Mouse (Mus musculus): ENCODE data around the gene Inpp4a. TPM values are rescaled to one million over a fixed set of nuclear protein-coding genes. Genes with fewer than 3 reads are reported as not detected.

Gene Inpp4a
- polyA plus RNA-seq, 1 experiment, result 2.4 TPM

DNA sequence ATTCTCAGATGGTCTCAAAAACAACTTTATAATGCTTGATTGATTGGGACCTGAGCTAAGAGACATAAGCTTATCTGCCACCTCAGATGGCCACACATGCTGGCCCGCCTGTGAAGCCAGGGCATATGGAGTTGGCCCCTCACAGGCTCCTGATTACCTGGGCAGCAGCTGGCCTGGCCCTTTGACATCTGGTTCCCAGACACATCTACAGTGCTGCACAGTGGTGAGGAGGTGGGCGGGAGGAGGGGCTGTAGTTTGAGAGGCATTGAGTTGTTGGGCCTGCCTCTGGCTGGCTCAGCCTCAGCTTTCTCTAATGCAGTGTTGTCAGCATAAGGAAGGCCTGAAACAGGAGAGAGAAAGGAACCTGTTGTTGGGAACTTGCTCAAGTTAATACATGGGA, 77.1 kb downstream of the Inpp4a start:
- H3K4me3 ChIP-seq (ENCODE audit: insufficient read depth, poor library complexity, severe bottlenecking), result no peak overlapping the region
- no peaks in the 10 kb centered on the region for H3K36me3 ChIP-seq (ENCODE audit: control insufficient read depth, insufficient read depth)
- H3K79me2 ChIP-seq (ENCODE audit: control insufficient read depth, insufficient read depth), result no peaks in the 10 kb centered on the region
- TF ChIP-seq MYOD1 (IDR thresholded peaks at IDR 0.05; ENCODE audit: control insufficient read depth, insufficient read length, low read depth) (no peak), USF1 (IDR thresholded peaks at IDR 0.05; ENCODE audit: low read depth) (no peak), CTCF (IDR thresholded peaks at IDR 0.05; ENCODE audit: control insufficient read depth, insufficient read depth, insufficient read length) (no peak), MAX (IDR thresholded peaks at IDR 0.05) (no peak), MYOG (IDR thresholded peaks at IDR 0.05; ENCODE audit: control insufficient read depth, extremely low read depth, insufficient read length) (no peak), FOSL1 (IDR thresholded peaks at IDR 0.05; ENCODE audit: insufficient read depth, low read length, poor library complexity, severe bottlenecking) (no peak), CEBPB (IDR thresholded peaks at IDR 0.05; ENCODE audit: low read depth) (no peak)
- H3K79me3 ChIP-seq (ENCODE audit: low read depth), result no peaks in the 10 kb centered on the region
- H3K27me3 ChIP-seq (ENCODE audit: control insufficient read depth, insufficient read depth, insufficient read length), result no peaks in the 10 kb centered on the region
- H3ac ChIP-seq (ENCODE audit: control insufficient read depth, insufficient read length, low read depth), result no peak overlapping the region

DNA sequence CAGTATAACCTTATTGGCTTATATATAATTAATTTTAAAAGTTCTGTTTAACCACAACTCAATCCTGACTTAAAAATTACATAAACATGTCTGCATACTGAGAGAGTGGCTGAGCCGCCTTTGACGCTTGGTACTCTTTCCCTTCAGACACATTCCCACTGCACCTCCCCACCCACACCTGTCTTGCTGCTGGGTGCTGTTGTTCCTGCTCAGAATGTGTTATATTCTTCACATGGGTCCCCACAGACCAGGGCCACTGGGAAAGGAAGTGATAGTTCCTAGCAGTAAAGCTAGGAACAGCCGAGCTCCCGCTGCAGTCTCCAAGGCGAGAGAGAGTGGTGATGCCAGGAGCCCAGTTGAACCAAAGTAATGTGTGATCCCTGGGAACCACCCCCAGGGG, 78.4 kb downstream of the Inpp4a start:
- H3K36me3 ChIP-seq (ENCODE audit: control insufficient read depth, insufficient read depth), result no peaks in the 10 kb centered on the region
- no peak overlapping the region for H3ac ChIP-seq (ENCODE audit: control insufficient read depth, insufficient read length, low read depth)
- H3K27me3 ChIP-seq (ENCODE audit: control insufficient read depth, insufficient read depth, insufficient read length), result no peaks in the 10 kb centered on the region
- H3K79me2 ChIP-seq (ENCODE audit: control insufficient read depth, insufficient read depth), result no peaks in the 10 kb centered on the region
- TF ChIP-seq CEBPB (IDR thresholded peaks at IDR 0.05; ENCODE audit: low read depth) (no peak), MYOD1 (IDR thresholded peaks at IDR 0.05; ENCODE audit: control insufficient read depth, insufficient read length, low read depth) (no peak)
- no peaks in the 10 kb centered on the region for H3K79me3 ChIP-seq (ENCODE audit: low read depth)
- no peak overlapping the region for H3K4me3 ChIP-seq (ENCODE audit: insufficient read depth, poor library complexity, severe bottlenecking)

DNA sequence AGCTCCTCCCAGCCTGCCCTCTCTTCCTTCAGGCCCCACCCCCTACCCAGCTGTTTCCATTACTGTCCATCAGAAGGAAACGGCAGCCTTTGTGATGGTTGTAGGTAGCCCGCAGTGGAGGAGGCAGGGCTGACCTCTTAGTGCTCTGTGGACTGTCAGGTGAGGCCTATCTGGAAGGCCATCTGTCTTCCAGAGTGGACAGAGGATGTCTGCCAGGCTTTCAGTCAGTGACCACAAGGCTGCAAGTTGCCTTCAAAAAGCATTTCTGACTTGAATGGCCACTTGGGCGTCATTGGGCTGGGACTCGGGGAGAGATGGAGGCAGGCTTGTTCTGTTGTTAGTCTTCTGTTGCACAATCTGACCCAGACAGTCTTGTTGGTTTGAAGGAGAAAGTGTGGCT, 79.9 kb downstream of the Inpp4a start:
- TF ChIP-seq MYOG (IDR thresholded peaks at IDR 0.05; ENCODE audit: control insufficient read depth, extremely low read depth, insufficient read length) (no peak), CTCF (IDR thresholded peaks at IDR 0.05; ENCODE audit: control insufficient read depth, insufficient read depth, insufficient read length) (no peak), FOSL1 (IDR thresholded peaks at IDR 0.05; ENCODE audit: insufficient read depth, low read length, poor library complexity, severe bottlenecking) (no peak), USF1 (IDR thresholded peaks at IDR 0.05; ENCODE audit: low read depth) (no peak), MAX (IDR thresholded peaks at IDR 0.05) (no peak), CEBPB (IDR thresholded peaks at IDR 0.05; ENCODE audit: low read depth) (no peak), MYOD1 (IDR thresholded peaks at IDR 0.05; ENCODE audit: control insufficient read depth, insufficient read length, low read depth) (no peak)
- H3K79me2 ChIP-seq (ENCODE audit: control insufficient read depth, insufficient read depth), result no peaks in the 10 kb centered on the region

DNA sequence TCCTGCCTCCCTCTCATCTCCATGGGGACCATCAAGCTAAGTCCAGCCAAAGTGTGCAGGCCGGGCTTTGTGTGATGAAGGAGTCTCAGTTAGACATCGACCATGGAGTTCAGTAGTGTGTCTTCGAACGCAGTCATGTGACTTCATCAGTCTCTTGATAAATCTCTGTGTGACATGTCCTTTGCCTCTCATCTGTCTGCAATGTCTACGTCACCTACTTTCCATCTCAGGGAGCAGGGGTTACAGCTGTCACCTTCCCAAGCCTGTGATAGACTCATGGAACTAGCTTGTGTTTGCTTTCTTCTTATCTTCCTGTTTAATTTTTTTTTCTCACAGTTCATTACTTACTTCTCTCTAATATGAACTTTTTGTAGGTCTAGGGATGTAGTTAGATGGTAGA, 81.2 kb downstream of the Inpp4a start:
- TF ChIP-seq MAX (IDR thresholded peaks at IDR 0.05) (no peak), CEBPB (IDR thresholded peaks at IDR 0.05; ENCODE audit: low read depth) (no peak), MYOG (IDR thresholded peaks at IDR 0.05; ENCODE audit: control insufficient read depth, extremely low read depth, insufficient read length) (no peak), MYOD1 (IDR thresholded peaks at IDR 0.05; ENCODE audit: control insufficient read depth, insufficient read length, low read depth) (no peak), FOSL1 (IDR thresholded peaks at IDR 0.05; ENCODE audit: insufficient read depth, low read length, poor library complexity, severe bottlenecking) (no peak), CTCF (IDR thresholded peaks at IDR 0.05; ENCODE audit: control insufficient read depth, insufficient read depth, insufficient read length) (no peak)
- no peaks in the 10 kb centered on the region for H3K79me3 ChIP-seq (ENCODE audit: low read depth)
- no peak overlapping the region for H3ac ChIP-seq (ENCODE audit: control insufficient read depth, insufficient read length, low read depth)
- no peaks in the 10 kb centered on the region for H3K27me3 ChIP-seq (ENCODE audit: control insufficient read depth, insufficient read depth, insufficient read length)
- H3K36me3 ChIP-seq (ENCODE audit: control insufficient read depth, insufficient read depth), result no peaks in the 10 kb centered on the region
- no peak overlapping the region for H3K4me3 ChIP-seq (ENCODE audit: insufficient read depth, poor library complexity, severe bottlenecking)
- no peaks in the 10 kb centered on the region for H3K79me2 ChIP-seq (ENCODE audit: control insufficient read depth, insufficient read depth)

More for the DNA sequence above, 79.9 kb downstream of the Inpp4a start:
- Histone ChIP-seq H3K36me3 (ENCODE audit: control insufficient read depth, insufficient read depth) (no peaks in the 10 kb centered on the region), H3ac (ENCODE audit: control insufficient read depth, insufficient read length, low read depth) (no peak overlapping the region), H3K79me3 (ENCODE audit: low read depth) (no peaks in the 10 kb centered on the region), H3K4me3 (ENCODE audit: insufficient read depth, poor library complexity, severe bottlenecking) (no peak overlapping the region), H3K27me3 (ENCODE audit: control insufficient read depth, insufficient read depth, insufficient read length) (no peaks in the 10 kb centered on the region)

DNA sequence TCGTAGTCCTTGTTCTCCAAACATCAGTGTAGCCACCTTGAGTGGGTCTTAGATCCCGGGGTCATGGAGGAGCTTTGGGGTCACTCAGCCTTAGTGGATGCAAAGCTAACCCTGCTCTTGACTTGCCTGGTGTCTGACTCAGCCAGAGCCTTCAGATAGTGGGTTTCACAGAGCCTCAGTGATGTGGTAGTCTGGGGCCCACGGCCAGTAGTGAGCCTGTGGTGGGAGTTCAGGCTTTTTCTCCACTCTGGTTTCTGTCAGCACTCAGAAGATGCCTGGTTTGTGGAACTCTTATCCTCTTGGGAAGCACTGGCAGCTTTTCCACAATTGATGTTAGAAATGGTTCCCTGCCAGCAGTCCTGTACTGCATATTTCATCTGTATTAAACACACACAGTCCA, 84.6 kb downstream of the Inpp4a start:
- H3ac ChIP-seq (ENCODE audit: control insufficient read depth, insufficient read length, low read depth), result no peak overlapping the region
- H3K4me3 ChIP-seq (ENCODE audit: insufficient read depth, poor library complexity, severe bottlenecking), result no peak overlapping the region
- no peaks in the 10 kb centered on the region for H3K27me3 ChIP-seq (ENCODE audit: control insufficient read depth, insufficient read depth, insufficient read length)
- no peak for TF ChIP-seq MYOG (IDR thresholded peaks at IDR 0.05; ENCODE audit: control insufficient read depth, extremely low read depth, insufficient read length)
- no peak for TF ChIP-seq CTCF (IDR thresholded peaks at IDR 0.05; ENCODE audit: control insufficient read depth, insufficient read depth, insufficient read length)
- TF ChIP-seq FOSL1 (IDR thresholded peaks at IDR 0.05; ENCODE audit: insufficient read depth, low read length, poor library complexity, severe bottlenecking), result no peak
- TF ChIP-seq USF1 (IDR thresholded peaks at IDR 0.05; ENCODE audit: low read depth), result no peak
- H3K79me3 ChIP-seq (ENCODE audit: low read depth), result no peaks in the 10 kb centered on the region
- no peaks in the 10 kb centered on the region for H3K79me2 ChIP-seq (ENCODE audit: control insufficient read depth, insufficient read depth)
- no peaks in the 10 kb centered on the region for H3K36me3 ChIP-seq (ENCODE audit: control insufficient read depth, insufficient read depth)

DNA sequence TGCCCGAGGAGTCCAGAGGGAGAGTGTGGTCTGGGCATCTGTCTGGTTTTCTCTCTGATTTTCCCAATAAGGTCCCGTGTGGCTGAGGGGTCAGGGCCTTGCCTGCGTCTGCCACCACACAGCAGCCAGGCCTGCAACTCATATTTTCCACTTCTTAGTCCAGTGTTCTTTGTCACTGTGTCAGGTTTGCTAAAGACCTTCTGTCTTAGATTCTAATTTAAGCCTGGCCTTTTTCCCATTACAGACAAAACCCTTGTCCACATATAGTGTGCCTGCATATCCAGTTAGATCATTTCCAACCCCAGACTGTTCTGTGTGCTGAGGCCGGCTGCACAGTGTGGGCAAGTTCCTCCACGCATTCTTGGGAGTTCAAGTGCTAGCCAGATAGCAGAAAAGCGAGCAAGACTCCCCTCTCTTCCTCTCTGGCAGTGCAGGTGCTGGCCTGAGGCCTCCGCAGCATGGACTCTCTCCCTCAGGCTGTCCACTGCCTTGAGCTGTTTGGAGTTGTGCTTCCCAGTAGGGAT, 86.8 kb downstream of the Inpp4a start:
- TF ChIP-seq FOSL1 (IDR thresholded peaks at IDR 0.05; ENCODE audit: insufficient read depth, low read length, poor library complexity, severe bottlenecking), result no peak
- TF ChIP-seq MAX (IDR thresholded peaks at IDR 0.05), result no peak
- TF ChIP-seq USF1 (IDR thresholded peaks at IDR 0.05; ENCODE audit: low read depth), result no peak
- TF ChIP-seq MYOD1 (IDR thresholded peaks at IDR 0.05; ENCODE audit: control insufficient read depth, insufficient read length, low read depth), result no peak
- TF ChIP-seq MYOG (IDR thresholded peaks at IDR 0.05; ENCODE audit: control insufficient read depth, extremely low read depth, insufficient read length), result no peak
- no peak for TF ChIP-seq CEBPB (IDR thresholded peaks at IDR 0.05; ENCODE audit: low read depth)
- TF ChIP-seq CTCF (IDR thresholded peaks at IDR 0.05; ENCODE audit: control insufficient read depth, insufficient read depth, insufficient read length), result no peak
- no peaks in the 10 kb centered on the region for H3K27me3 ChIP-seq (ENCODE audit: control insufficient read depth, insufficient read depth, insufficient read length)
- no peaks in the 10 kb centered on the region for H3K79me3 ChIP-seq (ENCODE audit: low read depth)
- no peak overlapping the region for H3K4me3 ChIP-seq (ENCODE audit: insufficient read depth, poor library complexity, severe bottlenecking)
- H3K36me3 ChIP-seq (ENCODE audit: control insufficient read depth, insufficient read depth), result no peaks in the 10 kb centered on the region
- no peak overlapping the region for H3ac ChIP-seq (ENCODE audit: control insufficient read depth, insufficient read length, low read depth)
- no peaks in the 10 kb centered on the region for H3K79me2 ChIP-seq (ENCODE audit: control insufficient read depth, insufficient read depth)
